Mouse (Mus musculus) limb, embryonic 14.5 days (tissue): Measurements from ENCODE around the gene Sepsecs. TPM values are rescaled to one million over a fixed set of nuclear protein-coding genes. Genes with fewer than 3 reads are reported as not detected.

Experiments
- ATAC-seq: fragments of 200-750 bp; cut with Nextera tagmentation; 2 replicates; pipeline ENCODE4 v1.8.0; 2017; ENCODE audit warnings: low read depth, moderate number of reproducible peaks, moderate TSS enrichment; ENCODE audit not compliant: low FRiP score
- DNase-seq: peaks from one replicate; pipeline ENCODE4 v3.0.0-alpha.2; 2015; ENCODE audit warnings: low spot score
- H3K27ac ChIP-seq: fragments of 300-500 bp; sonication (generic); replicated peaks from 2 replicates; pipeline ENCODE4 v1.5.1; 2014; ENCODE audit warnings: low read depth, mild to moderate bottlenecking, low read length, moderate library complexity, mixed read lengths
- H3K27me3 ChIP-seq: fragments of 300-500 bp; sonication (generic); 2 replicates; pipeline ENCODE4 v1.6.1; 2014; ENCODE audit warnings: low read length, mixed read lengths; ENCODE audit not compliant: control insufficient read depth, insufficient read depth
- H3K36me3 ChIP-seq: fragments of 300-500 bp; sonication (generic); 2 replicates; pipeline ENCODE4 v1.6.1; 2014; ENCODE audit warnings: mild to moderate bottlenecking, low read length, moderate library complexity, mixed read lengths; ENCODE audit not compliant: control insufficient read depth, insufficient read depth
- H3K4me1 ChIP-seq: fragments of 300-500 bp; sonication (generic); 2 replicates; pipeline ENCODE4 v1.6.1; 2014; ENCODE audit warnings: antibody characterized with exemption, low read length, mixed read lengths; ENCODE audit not compliant: control insufficient read depth, insufficient read depth
- H3K4me2 ChIP-seq: fragments of 300-500 bp; sonication (generic); replicated peaks from 2 replicates; pipeline ENCODE4 v1.6.1; 2014; ENCODE audit warnings: low read depth, mild to moderate bottlenecking, low read length, moderate library complexity; ENCODE audit not compliant: severe bottlenecking
- H3K4me3 ChIP-seq: fragments of 300-500 bp; sonication (generic); replicated peaks from 2 replicates; pipeline ENCODE4 v1.5.1; 2014; ENCODE audit warnings: low read length
- H3K9ac ChIP-seq: fragments of 300-500 bp; sonication (generic); 2 replicates; pipeline ENCODE4 v1.6.1; 2014; ENCODE audit warnings: mild to moderate bottlenecking, low read depth, low read length, moderate library complexity; ENCODE audit not compliant: severe bottlenecking
- H3K9me3 ChIP-seq: fragments of 300-500 bp; sonication (generic); 2 replicates; pipeline ENCODE4 v1.6.1; 2016; ENCODE audit warnings: low read length; ENCODE audit not compliant: control insufficient read depth
- POLR2A ChIP-seq: fragments of 200-500 bp; IDR thresholded peaks from 2 replicates; pipeline ENCODE4 v1.8.0; 2012; ENCODE audit warnings: inconsistent platforms, mild to moderate bottlenecking, moderate library complexity, borderline replicate concordance; ENCODE audit not compliant: insufficient read depth, insufficient read length; ENCODE audit errors: extremely low read depth
- WGBS: fragments of 180-500 bp; shearing (Covaris S2); extraction: QIAGEN DNeasy Blood & Tissue Kit; methylation state at CpG from one replicate; pipeline ENCODE4 v1.1.7; 2014; 5-methylcytosine and 5-hydroxymethylcytosine counted together
- polyA plus RNA-seq, 2 experiments: library from polyadenylated mRNA; depleted of rRNA in 1 of 2; stranded (reverse) in 1 of 2; unstranded in 1 of 2; fragments of >200 nt; fragmentation: Nextera tagmentation in 1 of 2; extraction: Ambion mirVana in 1 of 2; gene quantifications; 2 replicates each; pipeline versions ENCODE4 v1.2.1 to v1.2.3; 2012 to 2014

Gene Sepsecs
- polyA plus RNA-seq, 2 experiments = 8.0 to 9.5 TPM

GRCm38 (mm10) chr5:52611315-52611895 lies 58.1 kb downstream of the Sepsecs start:
- H3K27me3 ChIP-seq = 0 out of 2 replicates have a peak, but pooled peaks cover 4% of the 10 kb centered on the region
- peaks cover 9% of the 10 kb centered on the region; the same call in 1 of the 2 replicates for H3K9me3 ChIP-seq
- ATAC-seq = no peak
- H3K36me3 ChIP-seq = no peaks in the 10 kb centered on the region
- no peak for DNase-seq
- H3K27ac ChIP-seq = no peak overlapping the region
- WGBS = 80% methylated on average over 10 of the region's 10 CpGs
- no peak overlapping the region for H3K9ac ChIP-seq
- H3K4me3 ChIP-seq = no peak overlapping the region
- no peak overlapping the region for H3K4me2 ChIP-seq
- H3K4me1 ChIP-seq = peaks cover 5% of the 10 kb centered on the region; the same call in 1 of the 2 replicates
- TF ChIP-seq POLR2A = no peak

- Histone ChIP-seq H3K36me3 (no peaks in the 10 kb centered on the region), H3K27me3 (0 out of 2 replicates have a peak, but pooled peaks cover 9% of the 10 kb centered on the region), H3K4me3 (no peak overlapping the region)
These were observed 59.2 kb downstream of the Sepsecs start for GRCm38 (mm10) chr5:52610306-52610705.

DNA sequence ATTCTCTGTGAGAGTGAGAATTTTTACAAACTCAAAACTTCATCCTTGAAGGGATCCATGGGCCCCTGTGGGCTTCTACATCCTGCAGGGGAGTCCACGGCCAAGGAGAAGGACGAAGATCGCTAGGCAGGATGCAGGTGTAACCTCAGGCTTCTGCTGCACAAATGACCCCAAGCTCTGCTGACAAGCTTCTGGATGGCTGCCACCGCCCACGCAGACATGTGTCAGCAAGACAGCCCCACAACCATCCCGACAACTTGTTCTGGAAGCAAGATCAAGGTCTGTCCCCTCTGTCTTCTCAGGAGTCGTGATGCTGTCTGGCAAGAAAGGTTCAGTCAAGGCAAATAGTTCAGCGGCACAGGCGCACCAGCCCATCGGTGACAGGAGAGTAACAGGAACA lies 59.8 kb downstream of the Sepsecs start:
- no peak overlapping the region for H3K4me3 ChIP-seq
- no peak overlapping the region for H3K27ac ChIP-seq
- TF ChIP-seq POLR2A = no peak
- H3K27me3 ChIP-seq = 0 out of 2 replicates have a peak, but pooled peaks cover 9% of the 10 kb centered on the region
- peaks cover 7% of the 10 kb centered on the region; the same call in 1 of the 2 replicates for H3K4me1 ChIP-seq
- 70% methylated on average over 10 of the region's 10 CpGs for WGBS
- no peak for DNase-seq
- no peak overlapping the region for H3K4me2 ChIP-seq
- peaks cover 9% of the 10 kb centered on the region; the same call in 1 of the 2 replicates for H3K9me3 ChIP-seq
- H3K36me3 ChIP-seq = no peaks in the 10 kb centered on the region
- no peak overlapping the region for H3K9ac ChIP-seq
- no peak for ATAC-seq

More at GRCm38 (mm10) chr5:52610306-52610705, 59.2 kb downstream of the Sepsecs start:
- Histone ChIP-seq H3K4me1 (0 out of 2 replicates have a peak, but pooled peaks cover under 1% of the 10 kb centered on the region), H3K9ac (no peak overlapping the region), H3K4me2 (no peak overlapping the region), H3K9me3 (peaks cover 9% of the 10 kb centered on the region; the same call in 1 of the 2 replicates), H3K27ac (no peak overlapping the region)
- no peak for DNase-seq
- WGBS = 29% methylated on average over 4 of the region's 4 CpGs
- no peak for ATAC-seq
- no peak for TF ChIP-seq POLR2A

DNA sequence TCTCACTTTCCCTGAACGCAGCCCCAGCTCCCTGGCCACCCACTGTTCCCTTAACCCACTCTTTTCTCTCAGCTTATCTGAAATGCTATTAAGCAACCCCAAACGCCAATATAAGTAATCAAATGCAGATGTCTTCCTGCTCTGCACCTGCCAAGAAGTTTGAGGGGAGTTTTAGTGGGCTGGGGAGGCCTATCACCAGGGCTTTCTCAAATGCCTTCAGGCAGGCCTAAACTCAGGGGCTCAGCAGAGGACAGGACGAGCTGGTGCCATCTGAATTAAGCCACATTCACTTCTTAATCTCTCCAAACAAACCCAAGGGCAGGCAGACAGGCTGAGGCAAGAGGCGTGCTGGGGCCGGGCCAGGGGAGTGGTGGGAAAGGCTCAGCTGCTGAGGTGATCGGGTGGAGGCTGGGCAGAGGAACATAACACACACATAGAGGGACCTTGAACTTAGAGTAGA lies 64.9 kb downstream of the Sepsecs start:
- peaks cover 14% of the 10 kb centered on the region; the same call in 1 of the 2 replicates for H3K4me1 ChIP-seq
- TF ChIP-seq POLR2A = no peak
- DNase-seq (peak; percentile 86), ATAC-seq (peak; percentile 90)
- no peak overlapping the region for H3K4me2 ChIP-seq
- WGBS = 9% methylated on average over 6 of the region's 6 CpGs
- peaks cover 9% of the 10 kb centered on the region; the same call in 1 of the 2 replicates for H3K9me3 ChIP-seq
- H3K9ac ChIP-seq = no peak overlapping the region
- no peak overlapping the region for H3K4me3 ChIP-seq
- 0 out of 2 replicates have a peak, but pooled peaks cover 12% of the 10 kb centered on the region for H3K27me3 ChIP-seq
- H3K36me3 ChIP-seq = no peaks in the 10 kb centered on the region
- no peak overlapping the region for H3K27ac ChIP-seq

DNA sequence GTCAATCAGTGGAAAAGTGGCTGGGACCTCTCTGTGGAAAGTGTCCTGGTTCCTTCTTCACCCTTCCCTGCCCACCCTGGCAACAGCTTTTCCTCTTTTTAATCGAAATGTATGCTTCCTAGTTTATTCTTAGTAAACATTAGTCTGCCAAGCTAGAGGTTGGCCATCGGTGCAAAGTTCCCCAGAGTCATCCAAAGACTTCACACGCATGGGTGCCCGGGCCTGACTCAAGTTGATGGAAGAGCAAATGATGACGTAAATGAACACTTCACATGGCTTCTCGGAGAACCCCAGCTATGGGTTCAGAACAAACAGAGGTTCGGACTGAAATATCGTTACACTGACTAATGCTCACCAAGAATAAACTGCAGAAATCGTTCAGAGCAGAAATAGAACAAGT lies 78.9 kb downstream of the Sepsecs start:
- DNase-seq (no peak), ATAC-seq (no peak)
- WGBS = 91% methylated on average over 9 of the region's 9 CpGs
- TF ChIP-seq POLR2A = no peak
- no peak overlapping the region for H3K4me2 ChIP-seq
- H3K9ac ChIP-seq = no peak overlapping the region
- H3K36me3 ChIP-seq = no peaks in the 10 kb centered on the region
- H3K4me3 ChIP-seq = no peak overlapping the region
- no peaks in the 10 kb centered on the region for H3K4me1 ChIP-seq
- H3K9me3 ChIP-seq = no peaks in the 10 kb centered on the region
- H3K27ac ChIP-seq = no peak overlapping the region
- H3K27me3 ChIP-seq = no peaks in the 10 kb centered on the region

Other genes with a start within 250 kb of the Sepsecs start
- gene Ccdc149, start 198.2 kb downstream of the Sepsecs start, polyA plus RNA-seq (2012; rRNA removed) = 1.4 and 1.6 TPM in 2 replicates
- 2.0 and 2.7 TPM in 2 replicates for gene Ccdc149, start 198.2 kb downstream of the Sepsecs start, polyA plus RNA-seq (2014; fragmentation: Nextera tagmentation; extraction: Ambion mirVana)
- gene Lgi2, start 103.2 kb downstream of the Sepsecs start, polyA plus RNA-seq (2012; rRNA removed) = 6.9 and 7.3 TPM in 2 replicates
- 3.6 and 3.7 TPM in 2 replicates for gene Lgi2, start 103.2 kb downstream of the Sepsecs start, polyA plus RNA-seq (2014; fragmentation: Nextera tagmentation; extraction: Ambion mirVana)
- gene Pi4k2b, start 71.9 kb upstream of the Sepsecs start, polyA plus RNA-seq (2012; rRNA removed) = 23.3 and 27.7 TPM in 2 replicates
- 21.9 TPM in 2 replicates for gene Pi4k2b, start 71.9 kb upstream of the Sepsecs start, polyA plus RNA-seq (2014; fragmentation: Nextera tagmentation; extraction: Ambion mirVana)
- gene Zcchc4, start 105.7 kb upstream of the Sepsecs start, polyA plus RNA-seq (2012; rRNA removed) = 20.8 and 22.5 TPM in 2 replicates
- gene Zcchc4, start 105.7 kb upstream of the Sepsecs start, polyA plus RNA-seq (2014; fragmentation: Nextera tagmentation; extraction: Ambion mirVana) = 12.0 and 14.2 TPM in 2 replicates
- gene Anapc4, start 164.3 kb upstream of the Sepsecs start, polyA plus RNA-seq (2012; rRNA removed) = 115 and 149 TPM in 2 replicates
- gene Anapc4, start 164.3 kb upstream of the Sepsecs start, polyA plus RNA-seq (2014; fragmentation: Nextera tagmentation; extraction: Ambion mirVana) = 118 and 129 TPM in 2 replicates